Mouse (Mus musculus): ENCODE measurements around the gene Ddx6.

Gene Ddx6

GRCm38 (mm10) chr9:44643103-44643502, 38.4 kb downstream of the Ddx6 start:
- no peak for DNase-seq (ENCODE audit: low spot score)

DNA sequence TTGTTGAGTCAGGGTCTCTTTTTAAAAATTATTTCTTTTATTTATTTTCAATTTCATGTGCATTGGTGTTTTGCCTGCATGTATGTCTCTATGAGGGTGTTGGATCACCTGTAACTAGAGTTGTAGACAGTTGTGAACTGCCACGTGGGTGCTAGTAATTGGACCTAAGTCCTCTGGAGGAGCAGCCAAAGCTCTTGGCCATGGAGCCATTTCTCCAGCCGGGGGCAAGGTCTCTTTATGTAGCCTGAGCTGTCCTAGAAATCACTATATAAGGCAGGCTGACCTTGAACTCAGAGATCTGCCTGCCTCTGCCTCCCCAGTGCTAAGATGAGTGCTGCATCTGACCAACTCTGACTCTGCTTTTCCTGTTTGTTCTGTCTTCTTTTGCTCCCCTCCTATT, 39.5 kb downstream of the Ddx6 start:
- DNase-seq (ENCODE audit: low spot score), result no peak

DNA sequence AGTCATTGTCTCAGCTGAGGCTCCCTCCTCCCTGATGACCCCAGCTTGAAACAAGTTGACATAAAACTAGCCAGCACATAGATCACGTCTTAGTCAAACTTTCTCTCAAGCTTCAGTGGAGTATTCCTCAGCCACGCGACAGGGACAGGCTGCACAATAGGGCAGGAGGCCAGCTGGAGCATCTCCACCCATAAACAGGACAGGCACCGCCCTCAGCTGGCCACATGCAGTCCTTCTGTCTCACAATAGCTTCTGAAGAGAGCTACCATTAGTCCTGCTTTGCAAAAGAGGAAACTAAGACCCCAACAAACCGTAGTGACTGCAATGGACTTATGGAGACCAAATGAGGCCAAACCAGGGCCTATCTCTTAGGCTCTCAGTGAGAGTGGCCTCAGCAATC, 40.8 kb downstream of the Ddx6 start:
- no peak for DNase-seq (ENCODE audit: low spot score)

DNA sequence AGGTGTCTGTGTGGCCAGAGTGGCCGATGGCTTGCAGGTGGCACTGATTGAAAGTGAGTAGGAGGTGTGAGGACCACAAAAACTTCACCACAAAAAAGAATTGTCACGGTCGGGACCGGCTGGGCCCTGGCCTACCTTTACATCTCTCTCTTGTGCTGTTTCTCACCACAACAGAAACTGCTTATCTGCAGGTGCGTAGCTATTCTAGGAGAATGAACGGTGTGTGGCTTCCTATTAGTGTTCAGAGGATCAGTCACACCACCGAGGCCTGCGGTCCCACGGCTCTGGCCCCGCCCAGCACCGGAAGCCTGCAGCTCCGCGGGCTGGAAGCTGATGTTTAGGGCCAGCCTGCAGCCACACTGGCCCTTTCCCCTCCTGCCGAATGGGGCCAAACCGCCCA, 41.2 kb downstream of the Ddx6 start:
- DNase-seq (ENCODE audit: low spot score), result no peak

DNA sequence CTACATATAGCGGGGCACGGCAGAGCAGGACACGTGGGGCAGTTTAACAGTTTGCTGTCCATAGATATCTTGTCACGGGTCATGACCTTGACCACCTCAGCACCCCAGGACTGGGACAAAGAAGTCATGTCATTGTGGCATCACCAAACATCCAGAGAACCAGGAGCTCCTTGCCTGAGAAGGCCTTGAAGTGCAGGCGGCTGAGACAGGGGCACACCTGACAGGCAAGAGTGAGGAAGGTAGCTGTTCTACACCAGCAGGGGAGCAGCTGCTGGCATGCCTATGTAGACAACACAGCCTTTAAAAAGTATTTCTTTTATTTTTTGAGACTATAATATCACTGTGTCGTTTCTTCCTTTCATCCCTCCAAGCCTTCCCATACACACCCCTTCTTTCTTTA, 41.7 kb downstream of the Ddx6 start:
- no peak for DNase-seq (ENCODE audit: low spot score)

GRCm38 (mm10) chr9:44647026-44647425, 42.3 kb downstream of the Ddx6 start:
- DNase-seq (ENCODE audit: low spot score), result no peak

DNA sequence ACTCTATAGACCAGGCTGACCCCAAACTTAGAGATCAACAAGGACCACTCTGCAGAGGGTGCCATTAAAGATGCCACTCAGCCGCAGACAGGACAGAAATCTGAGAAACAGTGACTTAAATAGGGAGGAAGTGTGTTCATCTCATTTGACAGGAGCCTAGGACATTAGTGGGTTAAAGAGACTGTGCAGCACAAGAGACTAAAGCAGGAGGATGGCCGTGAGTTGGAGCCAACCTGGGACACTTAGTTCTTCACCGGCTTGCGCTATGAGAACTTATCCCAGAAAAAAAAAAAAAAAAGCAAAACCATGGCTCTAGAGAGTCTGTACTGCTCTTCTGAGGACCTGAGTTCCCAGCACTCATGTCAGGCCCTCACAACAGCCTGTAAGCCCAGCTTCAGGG, 43.0 kb downstream of the Ddx6 start:
- DNase-seq (ENCODE audit: low spot score), result no peak

DNA sequence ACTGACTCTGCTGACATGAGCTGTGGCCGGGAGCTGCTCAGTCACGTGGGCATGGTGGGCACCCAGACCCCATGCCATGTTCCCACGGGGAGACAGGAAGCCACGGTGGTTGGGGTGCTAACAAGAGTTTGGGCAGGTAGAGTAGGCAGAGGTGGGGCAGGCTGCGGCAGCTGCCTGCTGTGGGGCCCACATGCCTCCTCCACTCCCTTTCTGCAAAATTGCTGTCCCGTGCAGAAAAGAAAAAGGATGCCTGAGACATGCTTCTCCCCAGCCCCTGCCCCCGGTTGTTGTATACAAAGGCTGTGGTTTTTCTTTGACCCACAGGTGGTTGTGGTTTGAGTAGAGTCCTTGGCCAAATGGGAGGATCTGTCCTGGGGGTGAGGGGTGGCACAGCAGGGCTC, 44.2 kb downstream of the Ddx6 start:
- DNase-seq (ENCODE audit: low spot score), result no peak

DNA sequence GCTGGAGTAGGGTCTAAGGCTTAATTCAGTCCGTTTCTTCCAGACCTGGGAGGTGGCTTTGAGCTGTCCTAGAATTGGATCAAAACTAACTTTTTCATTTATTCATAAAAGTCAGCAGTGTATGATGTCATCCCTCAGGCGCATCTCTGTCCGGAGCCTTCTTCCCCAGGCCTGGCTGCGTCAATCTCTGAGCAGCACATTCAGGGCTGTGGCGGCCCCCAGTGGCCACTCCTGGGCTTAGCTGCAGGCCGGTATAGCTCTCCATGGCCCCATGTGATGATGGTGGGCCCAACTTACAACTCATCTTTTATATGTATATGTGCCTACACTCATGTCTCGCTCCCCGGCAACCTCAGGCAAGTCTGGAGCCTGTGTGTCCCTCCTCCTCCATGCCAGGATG, 47.3 kb downstream of the Ddx6 start:
- peak; percentile 41 for DNase-seq (ENCODE audit: low spot score)

DNA sequence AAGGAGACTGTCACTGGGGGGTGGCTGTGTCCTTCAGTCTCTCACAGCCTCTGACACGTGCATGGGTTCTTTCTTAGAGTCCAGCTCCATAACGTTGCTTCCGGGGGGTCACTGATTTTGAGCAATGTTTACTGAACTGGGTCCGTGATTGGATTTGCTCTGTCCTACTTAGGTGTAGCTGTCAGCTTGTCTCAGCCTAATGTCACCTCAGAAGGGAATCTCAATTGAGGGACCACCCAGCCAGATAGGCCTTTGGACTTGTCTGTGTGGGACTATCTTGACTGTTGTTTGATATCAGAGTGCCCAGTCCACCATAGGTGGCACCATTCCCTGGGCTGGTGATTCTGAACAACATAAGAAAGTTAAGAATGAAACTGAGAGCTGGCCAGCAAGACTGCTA, 49.2 kb downstream of the Ddx6 start:
- DNase-seq (ENCODE audit: low spot score), result no peak

- DNase-seq (ENCODE audit: low spot score), result peak; percentile 64
Measured at GRCm38 (mm10) chr9:44655098-44656066, 50.7 kb downstream of the Ddx6 start.

GRCm38 (mm10) chr9:44663706-44664105, 59.0 kb downstream of the Ddx6 start:
- no peak for DNase-seq (ENCODE audit: low spot score)

- no peak for DNase-seq (ENCODE audit: low spot score)
Measured at GRCm38 (mm10) chr9:44671416-44671815, 66.7 kb downstream of the Ddx6 start.

GRCm38 (mm10) chr9:44672291-44672865, 67.7 kb downstream of the Ddx6 start:
- DNase-seq (ENCODE audit: low spot score), result no peak

- no peak for DNase-seq (ENCODE audit: low spot score)
Measured at GRCm38 (mm10) chr9:44673005-44673404, 68.3 kb downstream of the Ddx6 start, which contains the start of gene Treh. Gene Treh (plus strand): TSS chr9:44673233.

DNA sequence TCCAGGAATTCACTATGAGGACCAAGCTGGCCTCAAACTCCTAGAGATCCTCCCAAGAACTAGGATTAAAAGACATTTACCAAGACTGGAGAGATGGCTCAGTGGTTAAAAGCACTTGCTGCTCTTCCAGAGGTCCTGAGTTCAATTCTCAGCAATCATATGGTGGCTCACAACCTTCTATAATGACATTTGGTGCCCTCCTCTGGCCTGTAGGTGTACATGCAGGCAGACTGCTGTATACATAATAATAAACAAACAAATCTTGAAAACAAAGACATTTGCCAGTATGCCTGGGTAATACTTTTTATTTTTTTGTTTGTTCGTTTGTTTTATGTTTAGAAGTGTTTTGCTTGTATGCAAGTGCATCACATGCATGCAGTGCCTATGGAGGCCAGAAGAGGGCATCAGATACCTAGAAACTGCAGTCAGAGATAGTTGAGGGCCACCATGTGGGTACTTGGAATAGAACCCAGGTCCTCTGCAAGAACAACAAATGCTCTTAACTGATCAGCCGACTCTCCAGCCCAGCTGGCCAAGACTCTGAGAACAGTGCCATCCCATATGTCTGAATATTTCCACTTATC, 73.7 kb downstream of the Ddx6 start:
- no peak for DNase-seq (ENCODE audit: low spot score)

DNA sequence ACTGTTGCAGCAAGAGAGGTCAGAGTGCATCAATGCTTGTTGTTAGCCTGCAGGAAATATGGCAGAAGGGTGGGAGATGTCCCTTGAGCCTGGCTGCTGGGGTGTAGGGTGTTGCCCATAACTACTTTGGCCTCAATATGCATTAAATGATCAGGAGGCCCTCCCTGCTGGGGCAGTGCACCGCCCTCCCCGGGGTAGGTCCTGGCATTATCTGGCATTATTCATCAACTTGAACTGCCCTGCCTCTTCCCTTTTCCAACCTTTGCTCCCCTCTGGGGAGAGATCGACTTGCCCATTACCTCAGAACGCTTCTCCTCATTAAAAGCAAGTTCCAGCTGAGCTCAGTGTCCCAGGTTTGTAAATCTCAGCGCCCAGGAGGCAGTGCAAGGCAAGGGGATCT, 74.9 kb downstream of the Ddx6 start:
- DNase-seq (ENCODE audit: low spot score), result no peak

DNA sequence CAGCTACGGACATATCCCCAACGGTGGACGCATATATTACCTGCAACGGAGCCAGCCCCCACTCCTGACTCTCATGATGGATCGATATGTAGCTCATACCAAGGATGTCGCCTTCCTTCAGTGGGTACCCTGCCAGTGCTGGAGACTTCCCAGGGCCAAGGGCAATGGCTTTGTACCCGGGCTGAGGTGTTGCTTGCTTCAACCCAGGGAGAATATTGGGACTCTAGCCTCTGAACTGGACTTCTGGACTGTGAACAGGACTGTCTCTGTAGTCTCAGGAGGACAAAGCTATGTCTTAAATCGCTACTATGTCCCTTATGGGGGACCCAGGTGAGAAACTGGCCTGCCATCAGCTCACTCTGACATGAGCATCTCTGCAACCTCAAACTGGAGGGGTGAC, 78.4 kb downstream of the Ddx6 start:
- no peak for DNase-seq (ENCODE audit: low spot score)

DNA sequence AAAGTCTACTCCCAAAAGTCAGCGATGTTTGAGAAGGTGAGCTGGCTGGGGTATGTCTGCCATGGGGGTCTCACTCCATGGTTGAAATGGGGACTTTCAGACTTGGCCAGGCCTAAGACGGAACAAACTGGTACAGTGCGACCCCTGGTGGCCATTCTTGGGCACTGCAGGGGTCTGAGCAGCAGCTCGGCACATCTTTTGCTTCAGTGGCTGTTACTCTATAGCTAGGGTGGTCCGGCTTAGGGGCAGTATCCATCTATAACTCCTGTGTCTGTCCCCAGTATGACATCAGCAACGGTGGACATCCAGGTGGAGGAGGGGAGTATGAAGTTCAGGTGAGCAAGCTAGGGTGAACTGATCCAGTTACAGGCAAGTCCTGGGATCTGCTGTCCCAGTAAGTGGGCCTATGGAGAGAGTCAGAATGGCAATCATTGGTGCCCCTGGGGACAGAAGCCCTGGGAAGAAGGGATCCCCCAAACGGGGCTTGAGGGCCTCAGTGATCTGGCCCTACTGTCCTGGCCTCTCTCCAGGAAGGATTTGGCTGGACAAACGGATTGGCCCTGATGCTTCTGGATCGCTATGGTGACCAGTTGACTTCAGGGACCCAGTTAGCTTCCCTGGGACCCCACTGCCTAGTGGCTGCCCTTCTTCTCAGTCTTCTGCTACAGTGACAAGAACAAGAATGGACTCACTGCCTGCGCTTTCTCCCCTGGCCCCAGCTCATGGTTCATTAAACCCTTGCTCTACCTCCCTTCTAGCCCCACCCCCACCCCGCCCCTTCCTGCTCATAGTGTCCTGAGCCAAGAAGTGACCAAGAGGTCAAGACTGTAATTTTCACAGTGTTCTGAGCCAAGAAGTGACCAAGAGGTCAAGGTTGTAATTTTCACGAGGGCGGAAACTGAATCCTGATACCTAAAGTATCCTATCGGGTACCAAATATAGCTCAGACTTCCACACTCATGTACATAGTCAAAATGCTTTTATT, 80.9 kb downstream of the Ddx6 start:
- DNase-seq (ENCODE audit: low spot score), result peak; percentile 49

DNA sequence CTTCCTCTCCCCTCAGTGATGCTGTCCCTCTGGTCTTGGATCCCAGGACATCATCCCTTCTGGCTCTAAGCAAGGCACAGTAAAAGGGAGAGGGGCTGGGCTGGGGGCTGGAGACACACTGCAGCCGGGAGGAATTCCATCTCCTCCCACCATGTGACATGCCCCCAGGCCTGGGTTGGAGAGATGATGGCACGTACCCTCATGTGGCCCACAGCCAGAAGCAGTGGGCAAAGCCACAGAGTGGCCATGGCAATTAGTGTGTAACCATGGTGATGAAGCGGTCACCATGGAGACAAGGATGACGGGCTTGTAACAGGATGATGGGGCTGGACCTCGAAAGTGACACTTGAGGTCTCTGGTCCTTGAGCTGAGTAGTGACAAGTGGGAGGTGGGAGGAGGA, 81.9 kb downstream of the Ddx6 start:
- no peak for DNase-seq (ENCODE audit: low spot score)

GRCm38 (mm10) chr9:44688013-44688412, 83.3 kb downstream of the Ddx6 start:
- no peak for DNase-seq (ENCODE audit: low spot score)
